Mouse (Mus musculus): ENCODE data around the gene Nubpl.
"Not testable (repeated sequence)": the region's sequence is repeated elsewhere in the genome, so short reads cannot be mapped to it uniquely, and the experiment has no call there.

Nubpl gene

DNA sequence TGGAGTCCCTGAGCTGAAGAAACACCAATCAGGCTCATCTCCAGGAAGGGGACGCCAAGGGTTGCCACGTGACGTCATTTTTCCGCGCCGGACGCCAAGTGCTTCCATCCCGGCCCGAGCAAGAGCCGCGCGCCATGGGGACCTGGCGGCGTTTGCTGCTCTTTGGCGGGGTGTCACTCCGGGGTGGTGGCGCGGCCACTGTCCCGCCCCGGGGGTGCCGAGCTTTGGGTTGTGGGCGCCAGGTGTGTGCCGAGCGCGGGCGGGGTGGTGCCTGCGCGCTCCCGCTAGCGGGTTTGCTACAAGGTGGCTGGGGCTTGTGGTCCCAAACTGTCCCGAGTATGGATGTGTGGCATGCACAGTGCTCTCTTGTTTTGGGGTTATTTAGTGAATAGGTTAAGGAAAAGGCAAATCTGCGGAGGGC, at the start of gene Nubpl:
Gene Nubpl, plus strand, starts transcription at position 88 of the 421 bp plus-strand sequence.
- DNase-seq (ENCODE audit: low read depth, low spot score), result peak; percentile 97

DNA sequence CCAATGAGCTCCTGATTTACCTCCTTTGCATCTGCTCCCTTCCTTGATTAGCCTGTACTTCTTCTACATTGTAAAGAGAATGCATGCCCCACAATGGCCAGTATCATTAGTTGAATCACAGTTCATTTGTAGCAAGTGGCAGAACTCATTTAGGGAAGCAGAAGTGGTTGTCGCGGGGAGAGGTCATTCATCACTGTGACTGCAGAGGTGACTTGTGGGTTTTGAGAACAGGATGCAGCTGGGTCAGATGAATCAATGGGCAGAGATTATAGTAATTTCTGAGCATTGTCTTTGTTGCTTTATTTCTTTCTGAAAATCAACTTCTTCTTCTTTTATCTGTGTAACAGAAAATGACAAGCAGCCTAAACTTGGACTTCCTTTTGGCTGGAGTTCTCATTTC, 48.2 kb upstream of the Nubpl start:
- DNase-seq (ENCODE audit: low read depth, low spot score), result no peak

DNA sequence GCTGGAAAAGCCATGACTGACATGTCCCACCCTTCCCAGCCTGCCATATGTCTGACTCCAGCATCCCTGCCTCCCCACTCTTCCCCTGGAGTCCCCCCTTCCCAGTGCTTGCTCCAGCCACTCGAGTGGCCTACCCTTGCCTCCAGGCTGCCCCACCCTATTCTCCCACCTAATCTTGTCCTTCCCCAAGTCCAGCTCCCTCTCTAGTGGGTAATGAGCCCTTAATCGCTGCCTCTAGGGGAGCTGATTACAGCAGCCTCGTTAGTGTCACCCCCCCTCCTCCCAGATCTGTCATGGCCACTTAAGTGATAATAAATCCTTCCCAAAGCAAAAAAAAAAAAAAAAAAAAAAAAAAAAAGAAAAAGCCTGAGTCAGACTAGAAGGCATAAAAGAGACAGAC, 18.2 kb upstream of the Nubpl start:
- DNase-seq (ENCODE audit: low read depth, low spot score), result not testable (repeated sequence)

DNA sequence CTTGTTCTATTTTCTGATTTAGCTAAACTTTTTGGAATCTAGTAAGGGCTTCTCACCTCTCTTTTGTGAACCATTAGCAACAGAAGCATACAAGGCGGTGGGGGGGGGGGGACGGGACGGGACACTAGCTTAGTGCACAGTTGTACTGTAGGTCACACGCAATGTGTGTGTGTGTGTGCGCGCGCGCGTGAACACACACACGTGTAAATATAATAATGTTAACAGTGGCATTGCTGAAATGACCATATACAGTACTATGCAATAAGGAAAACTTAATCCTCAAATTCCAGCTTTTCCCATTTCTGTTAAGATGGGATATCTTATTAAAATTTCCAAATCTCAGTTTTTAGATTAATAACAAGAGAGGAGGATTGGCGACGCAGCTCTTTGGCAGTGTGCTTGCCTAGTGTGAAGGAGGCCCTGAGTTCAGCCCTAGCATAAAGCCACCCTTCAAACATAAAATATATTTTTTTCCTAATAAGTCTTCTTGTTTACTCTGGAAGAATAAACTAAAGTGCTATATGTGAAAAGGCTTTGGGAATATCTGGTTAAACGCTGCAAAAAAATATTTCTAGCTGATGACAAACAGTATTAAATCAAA, 388 bp upstream of the Nubpl start:
- no peak for DNase-seq (ENCODE audit: low read depth, low spot score)

DNA sequence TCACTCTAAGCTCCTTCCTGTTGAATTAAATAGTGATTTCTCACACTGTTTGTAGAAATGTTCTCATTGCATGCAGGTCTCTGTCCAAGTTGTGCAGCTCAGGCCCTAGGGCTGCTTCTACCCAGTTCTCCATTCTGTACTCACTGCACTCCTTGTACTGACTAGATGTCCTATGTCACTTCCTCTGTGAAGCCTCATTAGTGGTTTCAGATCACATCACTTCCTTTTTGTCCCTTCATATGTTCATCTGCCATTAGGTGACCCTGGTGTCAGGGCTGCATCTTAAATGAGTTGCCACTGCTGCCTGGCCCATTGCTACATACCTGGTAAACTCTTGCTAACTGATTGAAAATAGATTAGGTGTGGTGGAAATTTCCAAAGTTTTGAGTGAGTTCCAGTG, 22.7 kb downstream of the Nubpl start:
- no peak for DNase-seq (ENCODE audit: low read depth, low spot score)

DNA sequence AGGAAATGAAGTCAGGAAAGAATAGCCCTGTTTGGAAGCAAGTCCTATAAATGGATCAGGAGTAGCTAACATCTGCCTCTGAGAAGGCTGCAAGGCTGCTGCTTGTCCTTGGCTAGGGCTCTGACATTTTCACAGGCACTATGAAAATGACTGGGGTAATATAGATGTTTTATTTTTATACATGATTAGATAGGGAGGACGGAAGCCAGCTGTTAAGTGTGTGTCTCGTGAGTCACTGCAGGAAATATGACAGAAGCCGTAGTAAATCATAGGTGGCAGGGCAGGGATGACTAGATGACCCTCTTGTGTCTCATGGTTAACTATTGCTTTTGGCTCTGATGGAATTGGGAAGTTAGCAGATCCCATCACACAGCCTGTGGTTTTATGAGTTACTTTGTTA, 28.9 kb downstream of the Nubpl start:
- no peak for DNase-seq (ENCODE audit: low read depth, low spot score)

DNA sequence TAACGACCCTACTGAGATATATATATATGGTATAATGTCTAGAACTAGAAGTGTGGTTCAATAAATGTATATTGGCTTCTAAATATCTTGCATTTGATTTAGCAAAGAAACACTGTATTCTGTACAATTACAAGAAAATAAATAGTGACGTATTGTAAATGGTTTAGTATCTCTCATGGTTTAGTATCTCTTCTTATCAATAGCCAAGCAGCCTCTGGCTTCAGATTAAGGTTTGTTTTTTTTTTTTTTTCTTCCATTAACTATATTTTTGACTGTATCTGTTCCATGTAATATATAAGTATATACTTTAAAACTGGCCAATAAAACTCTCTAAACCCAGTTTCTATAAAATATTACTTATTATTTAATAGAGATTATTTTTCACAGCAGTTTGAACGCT, 31.5 kb downstream of the Nubpl start:
- DNase-seq (ENCODE audit: low read depth, low spot score), result no peak

DNA sequence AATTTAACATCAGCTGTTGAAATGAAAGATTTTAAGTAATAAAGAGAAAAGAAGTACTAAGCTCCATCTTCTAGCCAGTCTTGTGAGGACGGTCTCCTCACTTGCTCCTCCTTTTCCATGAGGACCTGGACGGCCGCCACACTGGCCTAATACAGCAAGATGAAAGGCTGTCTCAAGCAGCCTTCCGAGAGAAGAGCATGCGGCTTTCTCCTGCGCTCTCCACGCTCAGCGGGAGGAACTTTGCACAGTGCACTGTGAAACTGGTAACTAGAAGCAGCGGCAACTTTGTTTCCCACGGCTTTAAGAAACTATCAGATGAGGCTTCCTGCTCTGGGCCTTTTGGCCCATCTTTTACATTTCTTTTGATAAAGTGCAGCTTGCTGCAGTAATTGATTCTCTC, 34.7 kb downstream of the Nubpl start:
- DNase-seq (ENCODE audit: low read depth, low spot score), result no peak

DNA sequence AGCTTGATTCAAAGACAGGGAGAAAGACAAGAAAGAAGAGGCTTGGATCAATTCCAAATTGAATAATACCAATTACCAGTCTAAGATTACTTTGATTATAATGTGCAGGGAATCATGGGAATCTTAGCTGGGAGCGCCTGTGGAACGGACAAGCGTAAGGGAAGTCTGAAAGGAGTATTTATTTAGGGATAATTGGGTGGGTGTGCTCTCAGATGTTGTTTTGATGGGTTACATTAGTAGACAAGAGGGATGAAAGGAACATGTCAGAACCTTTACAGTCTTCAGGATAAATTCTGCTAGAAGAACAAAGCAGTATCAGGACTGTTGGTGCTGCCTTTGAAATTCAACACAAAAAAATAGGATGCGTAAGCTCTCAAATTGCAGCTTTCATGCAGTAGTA, 40.8 kb downstream of the Nubpl start:
- DNase-seq (ENCODE audit: low read depth, low spot score), result no peak

DNA sequence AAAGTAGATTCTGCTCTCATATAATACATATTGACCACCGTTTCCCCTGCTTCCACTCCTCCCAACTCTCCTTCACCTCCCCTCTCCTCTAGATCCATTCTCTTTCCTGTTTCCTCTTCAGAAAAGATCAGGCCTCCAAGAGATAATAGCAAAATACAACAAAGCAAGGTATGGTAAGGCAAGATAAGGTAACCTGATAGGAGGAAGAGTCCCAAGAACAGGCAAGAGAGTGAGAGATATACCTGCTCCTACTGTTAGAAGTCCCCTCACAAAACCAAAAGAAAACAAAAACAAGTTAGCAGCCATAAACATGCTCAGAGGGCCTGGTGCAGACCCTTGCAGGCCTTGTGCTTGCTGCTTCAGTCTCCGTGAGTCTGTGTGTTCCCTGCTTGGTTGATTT, 49.1 kb downstream of the Nubpl start:
- no peak for DNase-seq (ENCODE audit: low read depth, low spot score)

DNA sequence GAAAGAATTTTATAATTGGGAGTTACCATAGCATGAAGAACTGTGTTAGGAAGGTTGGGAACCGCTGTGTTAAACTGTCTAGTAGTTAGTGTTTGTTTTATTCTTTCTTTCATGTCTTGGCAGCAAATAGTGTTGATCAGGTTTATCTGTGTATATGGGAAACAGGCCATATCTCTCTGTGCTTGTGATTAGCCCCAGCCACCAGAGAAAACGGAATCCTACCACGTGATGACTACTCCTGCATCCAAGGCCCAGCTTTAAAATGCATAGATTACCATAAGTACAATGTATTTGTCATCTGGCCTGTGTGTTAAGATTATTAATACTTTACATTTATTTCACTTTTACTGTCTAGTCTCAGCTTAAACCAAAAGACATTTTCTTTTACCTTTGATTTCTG, 51.9 kb downstream of the Nubpl start:
- no peak for DNase-seq (ENCODE audit: low read depth, low spot score)

DNA sequence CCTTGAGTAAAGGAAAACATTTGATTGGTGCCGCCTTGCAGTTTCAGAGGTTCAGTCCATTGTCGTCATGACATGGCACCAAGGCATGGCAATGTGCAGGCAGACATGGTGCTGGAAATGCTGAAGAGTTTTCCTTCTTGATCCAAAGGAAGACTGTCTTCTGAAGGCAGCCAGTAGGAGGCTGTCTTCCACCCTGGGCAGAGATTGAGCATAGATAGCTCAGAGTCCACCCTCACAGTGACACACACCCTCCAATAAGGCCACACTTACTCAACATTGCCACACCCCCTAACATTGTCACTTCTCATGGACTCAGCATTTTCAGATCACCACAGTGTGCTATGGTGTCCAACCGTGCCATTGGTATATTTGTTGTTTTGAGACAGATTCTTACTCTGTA, 54.5 kb downstream of the Nubpl start:
- DNase-seq (ENCODE audit: low read depth, low spot score), result peak; percentile 73

DNA sequence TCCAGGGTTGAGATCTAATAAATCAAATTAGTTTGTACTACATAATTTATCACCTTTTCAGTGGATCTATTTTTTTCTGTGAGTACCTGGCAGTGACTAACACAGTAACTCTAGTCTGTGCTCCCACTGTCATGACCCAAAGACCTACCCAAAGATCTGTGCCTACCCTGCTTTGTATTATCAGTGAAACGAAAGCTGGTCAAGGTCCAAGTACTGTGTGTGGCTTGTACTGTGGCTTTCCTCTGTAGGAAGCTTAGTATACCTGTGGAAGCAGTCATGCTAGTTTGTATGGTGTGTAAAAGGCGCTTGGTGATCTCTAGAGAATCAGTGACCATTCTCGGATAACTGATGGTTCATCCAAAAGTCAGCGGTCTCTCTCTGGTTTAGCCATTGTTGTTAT, 57.4 kb downstream of the Nubpl start:
- no peak for DNase-seq (ENCODE audit: low read depth, low spot score)

DNA sequence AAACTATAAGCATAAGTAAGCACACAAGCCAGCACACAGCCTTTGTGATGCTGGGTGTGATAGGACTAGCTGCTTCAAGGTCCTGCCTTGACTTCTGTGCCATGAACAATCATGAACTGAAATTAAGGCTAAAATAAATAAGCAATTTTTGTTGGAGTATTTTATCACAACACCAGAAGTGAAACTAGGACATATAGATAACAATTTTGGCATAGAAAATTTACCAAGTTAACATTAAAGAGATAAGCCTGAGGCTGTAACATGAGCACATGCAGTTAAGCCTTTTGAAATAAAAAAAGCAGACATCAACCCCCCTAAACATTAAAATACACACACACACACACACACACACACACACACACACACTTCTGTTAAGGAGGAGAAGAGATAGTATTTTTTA, 66.9 kb downstream of the Nubpl start:
- DNase-seq (ENCODE audit: low read depth, low spot score), result no peak

DNA sequence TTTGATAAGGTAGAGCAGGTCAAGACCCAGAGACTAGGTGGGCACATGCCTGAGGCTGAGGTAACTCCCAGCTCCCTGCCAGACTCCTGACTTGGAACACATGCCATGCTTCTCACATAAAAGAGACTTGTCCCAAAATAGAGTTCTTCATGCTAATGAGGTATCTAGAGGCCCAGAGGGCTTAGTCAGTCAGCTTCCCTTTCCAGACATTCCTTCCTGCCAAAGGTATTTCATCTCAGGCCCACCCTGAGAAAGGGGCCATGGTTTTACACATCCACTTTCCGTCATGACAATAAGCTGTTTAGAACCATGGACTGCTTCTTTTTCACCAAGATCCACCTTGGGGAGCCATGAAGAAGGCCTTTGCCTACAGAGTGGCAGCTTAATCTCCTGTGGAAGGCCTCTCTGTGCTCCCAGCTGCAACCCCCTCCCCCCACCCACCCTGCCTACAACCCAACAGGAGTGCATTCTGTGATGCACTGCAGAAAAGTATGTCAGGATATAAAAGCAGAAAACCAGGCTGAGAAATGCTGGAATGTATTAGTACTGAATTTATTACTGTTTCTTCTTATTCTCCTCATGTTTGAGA, 88.8 kb downstream of the Nubpl start:
- DNase-seq (ENCODE audit: low read depth, low spot score), result peak; percentile 24

DNA sequence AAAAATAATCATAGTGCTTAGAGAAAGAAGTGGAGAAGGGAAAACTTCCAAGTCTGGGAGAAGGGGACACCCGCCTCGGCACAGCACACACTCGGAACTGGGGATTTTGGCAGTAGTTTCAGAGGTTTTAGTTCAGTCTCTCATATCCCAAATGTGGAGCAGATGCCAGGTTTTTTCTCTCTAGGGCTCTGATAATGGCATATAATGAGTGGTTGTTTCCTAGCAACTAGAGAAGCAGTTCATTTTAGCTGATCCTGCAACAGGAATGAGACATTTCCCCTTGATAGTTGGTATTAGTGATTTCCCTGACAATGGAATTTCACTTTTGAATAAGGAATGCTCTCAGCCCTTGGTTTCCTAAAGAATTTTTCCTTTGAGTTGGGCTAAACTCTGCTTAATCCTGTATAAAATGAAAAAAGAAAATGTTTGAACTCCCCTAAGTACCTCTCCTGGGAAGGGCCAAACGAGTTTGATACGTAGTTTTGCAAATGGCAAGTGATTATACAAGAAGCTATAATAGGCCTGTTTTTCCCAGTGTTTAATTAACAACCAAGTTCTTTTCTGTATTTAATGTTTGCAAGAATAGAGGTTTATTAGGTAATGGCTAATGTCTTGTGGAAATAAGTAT, 89.5 kb downstream of the Nubpl start:
- no peak for DNase-seq (ENCODE audit: low read depth, low spot score)

DNA sequence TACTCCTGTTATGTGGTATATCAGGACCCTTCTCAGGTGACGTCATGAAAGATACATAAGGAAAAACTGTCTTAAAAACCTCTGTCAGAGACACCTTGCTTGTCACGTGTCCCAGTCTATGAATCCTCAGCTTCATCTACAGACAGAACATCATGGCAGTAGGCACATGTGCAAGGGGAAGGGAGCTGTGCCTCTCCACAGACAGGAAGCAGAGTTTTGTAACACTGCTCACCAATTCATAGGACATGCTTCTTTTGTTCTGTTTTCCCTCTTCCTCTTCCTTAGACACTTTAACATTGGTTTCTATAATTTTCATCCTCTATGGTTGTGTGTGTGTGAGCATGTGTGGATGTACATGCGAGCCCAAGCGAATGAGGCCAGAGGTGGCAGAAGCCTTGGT, 100.9 kb downstream of the Nubpl start:
- DNase-seq (ENCODE audit: low read depth, low spot score), result no peak

DNA sequence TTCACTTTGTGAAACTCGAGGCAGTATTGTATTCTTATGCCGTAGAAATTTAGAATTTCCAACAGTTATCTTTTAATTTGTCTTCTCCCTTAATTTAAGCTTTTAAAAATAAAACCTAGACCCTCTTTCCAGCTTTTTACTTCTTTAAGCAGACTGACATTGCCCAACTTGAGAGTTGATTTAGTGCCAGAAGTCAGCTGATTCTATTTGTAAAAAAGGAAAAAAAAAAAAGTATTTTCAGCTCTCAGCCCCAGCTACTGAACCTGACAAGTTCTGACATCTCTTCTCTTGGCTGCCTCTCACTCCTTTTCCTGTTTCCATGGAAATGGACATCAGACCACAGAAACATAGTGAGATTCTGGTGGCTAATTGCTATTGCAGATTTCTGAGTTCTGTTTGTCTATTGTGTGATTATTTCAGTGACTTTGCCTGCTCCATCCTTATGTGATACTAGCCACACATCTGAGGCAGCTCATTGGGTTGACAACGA, 111.6 kb downstream of the Nubpl start:
- DNase-seq (ENCODE audit: low read depth, low spot score), result no peak

DNA sequence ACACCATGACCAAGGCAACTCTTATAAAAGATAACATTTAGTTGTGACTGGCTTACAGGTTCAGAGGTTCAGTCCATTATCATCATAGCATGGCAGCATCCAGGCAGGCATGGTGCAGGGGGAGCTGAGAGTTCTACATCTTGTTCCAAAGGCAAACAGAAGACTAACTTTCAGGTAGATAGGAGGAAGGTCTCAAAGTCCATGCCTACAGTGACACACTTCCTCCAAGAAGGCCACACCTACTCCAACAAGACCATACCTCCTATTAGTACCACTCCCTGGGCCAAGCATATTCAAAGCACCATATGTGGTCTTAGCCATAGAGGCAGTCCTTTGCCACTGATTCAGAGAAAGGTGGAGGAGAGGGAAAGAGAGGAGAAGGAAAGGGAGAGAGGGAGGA, 113.6 kb downstream of the Nubpl start:
- DNase-seq (ENCODE audit: low read depth, low spot score), result no peak

DNA sequence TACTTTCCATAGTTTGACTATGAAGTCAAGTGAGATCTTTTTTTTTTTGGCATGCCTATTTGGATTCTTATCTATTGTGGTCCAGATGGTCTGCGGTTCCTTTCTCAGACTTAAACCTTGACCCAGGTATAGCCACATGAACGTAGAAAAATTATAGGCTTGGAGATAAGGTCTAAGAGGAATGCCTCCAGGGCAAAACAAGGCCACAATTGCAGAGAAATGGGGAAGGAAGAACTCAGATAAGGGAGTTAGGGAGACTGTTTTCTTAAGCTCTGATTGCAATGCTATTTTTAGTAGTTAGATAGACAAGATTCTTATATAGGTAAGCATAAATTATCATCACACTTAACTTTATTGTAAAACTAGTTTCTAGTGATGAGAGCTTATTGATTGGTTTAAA, 117.3 kb downstream of the Nubpl start:
- no peak for DNase-seq (ENCODE audit: low read depth, low spot score)

DNA sequence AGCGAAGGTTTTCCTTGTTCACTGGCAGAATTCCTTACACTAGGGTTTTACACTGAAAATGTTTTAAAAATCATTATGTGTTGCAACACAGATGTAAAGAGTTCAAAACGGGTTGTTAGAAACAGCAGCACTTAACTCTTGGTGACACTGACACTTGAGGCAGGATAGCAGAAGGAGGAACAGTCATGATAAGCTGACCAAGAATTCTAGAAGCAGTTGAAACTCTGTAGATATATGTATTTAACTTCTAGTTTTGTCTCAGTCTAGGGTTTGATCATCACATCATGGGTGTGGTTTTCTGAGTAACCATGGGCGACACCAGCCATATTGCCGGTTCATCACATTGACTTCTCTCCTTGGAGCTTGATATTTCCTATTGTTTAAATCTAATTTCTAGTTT, 127.4 kb downstream of the Nubpl start:
- no peak for DNase-seq (ENCODE audit: low read depth, low spot score)

DNA sequence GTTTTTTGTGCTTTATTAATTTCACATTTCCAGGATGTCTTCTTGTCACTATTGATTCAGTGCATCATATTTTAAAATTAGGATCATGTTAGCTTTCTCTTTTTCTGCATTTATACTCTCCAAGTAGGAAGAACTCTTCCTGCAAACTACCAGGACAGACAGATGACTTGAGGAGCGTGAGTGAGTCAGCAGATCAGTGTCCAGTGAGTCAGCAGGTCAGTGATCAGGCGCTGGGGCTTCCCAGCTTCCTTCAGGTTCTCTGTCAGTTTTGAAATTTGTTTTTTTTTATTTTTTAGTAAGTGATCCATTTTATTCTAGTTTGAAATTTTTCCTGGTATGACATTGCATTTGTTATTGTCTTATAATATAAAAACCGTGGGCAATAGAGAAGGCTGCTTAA, 131.2 kb downstream of the Nubpl start:
- DNase-seq (ENCODE audit: low read depth, low spot score), result no peak

DNA sequence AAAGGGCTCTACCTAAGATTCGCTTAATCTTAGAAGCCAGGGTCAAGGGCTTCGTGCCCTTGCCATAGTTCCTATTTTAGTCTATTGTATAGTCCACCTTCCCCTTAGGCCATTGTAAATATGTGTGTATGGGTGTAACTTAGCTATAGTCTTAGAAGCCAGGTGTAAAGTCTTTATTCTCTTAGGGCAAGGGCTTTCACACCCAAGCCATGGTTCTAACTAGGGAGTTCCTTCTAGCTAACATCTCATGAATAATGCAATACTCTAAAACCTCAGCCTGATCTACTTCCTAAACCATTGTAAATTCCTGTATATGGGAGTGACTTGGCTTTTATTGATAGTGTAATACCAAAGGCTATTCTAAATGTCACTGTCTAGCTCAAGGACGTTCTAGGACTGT, 134.4 kb downstream of the Nubpl start:
- peak; percentile 62 for DNase-seq (ENCODE audit: low read depth, low spot score)
